Mouse (Mus musculus) MEL (cell line): ENCODE measurements at regions not wholly inside any gene's neighbourhood (a gene's known extent, or its start where the extent isn't known, plus 50 kb on each side); places are given as distances from the start of the nearest gene placed in this dataset.

Experiments used
- CHD1 ChIP-seq: IDR thresholded peaks from 2 replicates; pipeline ENCODE4 v1.6.1; 2012; ENCODE audit warnings: low read depth, mild to moderate bottlenecking, inconsistent platforms, low read length, improper control_type of control experiment
- CHD2 ChIP-seq: IDR thresholded peaks from 2 replicates; pipeline ENCODE4 v1.6.1; 2011; ENCODE audit warnings: low read length, improper control_type of control experiment
- CTCF ChIP-seq, 3 experiments: IDR thresholded peaks in 2 of 3; conservative IDR thresholded peaks in 1 of 3; 2 replicates each; pipeline ENCODE4 v1.5.1; 2011 to 2012; ENCODE audit warnings: low read length in 3 of 3, low read depth in 2 of 3, mild to moderate bottlenecking in 2 of 3, improper control_type of control experiment in 1 of 3, inconsistent platforms in 1 of 3, mixed read lengths in 1 of 3, moderate library complexity in 1 of 3; ENCODE audit not compliant: control insufficient read depth in 1 of 3, insufficient read depth in 1 of 3, poor library complexity in 1 of 3, severe bottlenecking in 1 of 3
- GABPA ChIP-seq: IDR thresholded peaks from 2 replicates; pipeline ENCODE4 v1.6.1; 2012; ENCODE audit warnings: low read depth, mild to moderate bottlenecking, inconsistent platforms, low read length, improper control_type of control experiment, moderate library complexity
- GATA1 ChIP-seq: IDR thresholded peaks from 2 replicates; pipeline ENCODE4 v1.6.1; 2011; ENCODE audit warnings: low read depth, low read length, improper control_type of control experiment
- KAT2A ChIP-seq: conservative IDR thresholded peaks from 2 replicates; pipeline ENCODE4 v1.6.1; 2012; ENCODE audit warnings: low read depth, low read length, improper control_type of control experiment, inconsistent platforms
- NRF1 ChIP-seq: IDR thresholded peaks from 2 replicates; pipeline ENCODE4 v1.6.1; 2014; ENCODE audit warnings: low read depth, mild to moderate bottlenecking, inconsistent platforms, low read length, improper control_type of control experiment, moderate library complexity; ENCODE audit not compliant: poor library complexity, insufficient read depth, severe bottlenecking
- POLR2A ChIP-seq, 2 experiments: IDR thresholded peaks; 2 replicates each; pipeline ENCODE4 v1.6.1; 2011 to 2012; ENCODE audit warnings: low read length in 2 of 2, mild to moderate bottlenecking in 2 of 2, control low read depth in 1 of 2, improper control_type of control experiment in 1 of 2, low read depth in 1 of 2, moderate library complexity in 1 of 2; ENCODE audit not compliant: control insufficient read depth in 1 of 2, insufficient read depth in 1 of 2, poor library complexity in 1 of 2
- POLR2AphosphoS2 ChIP-seq: IDR thresholded peaks from 2 replicates; pipeline ENCODE4 v1.6.1; 2011; ENCODE audit warnings: low read length, improper control_type of control experiment
- RAD21 ChIP-seq: IDR thresholded peaks from 2 replicates; pipeline ENCODE4 v1.6.1; 2011; ENCODE audit warnings: mild to moderate bottlenecking, low read depth, low read length, improper control_type of control experiment
- SMC3 ChIP-seq: IDR thresholded peaks from 2 replicates; pipeline ENCODE4 v1.6.1; 2011; ENCODE audit warnings: low read depth, low read length, improper control_type of control experiment
- TCF12 ChIP-seq: IDR thresholded peaks from 2 replicates; pipeline ENCODE4 v1.6.1; 2014; ENCODE audit warnings: low read depth, mild to moderate bottlenecking, inconsistent platforms, low read length, improper control_type of control experiment, moderate library complexity
- ZC3H11A ChIP-seq: IDR thresholded peaks from 2 replicates; pipeline ENCODE4 v1.6.1; 2012; ENCODE audit warnings: low read depth, mild to moderate bottlenecking, inconsistent platforms, low read length, improper control_type of control experiment
- ZKSCAN1 ChIP-seq: IDR thresholded peaks from 2 replicates; pipeline ENCODE4 v1.6.1; 2012; ENCODE audit warnings: low read depth, mild to moderate bottlenecking, inconsistent platforms, low read length, improper control_type of control experiment, moderate library complexity

GRCm38 (mm10) chr1:55888711-55889366 lies 483.1 kb downstream of the Plcl1 start:
- no peak for TF ChIP-seq CHD2
- no peak for TF ChIP-seq KAT2A
- no peak for TF ChIP-seq GABPA
- no peak for TF ChIP-seq POLR2A (IDR thresholded peaks at IDR 0.05; ENCODE audit: control insufficient read depth in 1 of 2, insufficient read depth in 1 of 2, low read depth in 1 of 2, low read length in 2 of 2, poor library complexity in 1 of 2)
- TF ChIP-seq POLR2AphosphoS2, result no peak
- no peak for TF ChIP-seq CTCF (IDR thresholded peaks at IDR 0.05 in 2 of 3, conservative IDR thresholded peaks at IDR 0.05 in 1 of 3; ENCODE audit: control insufficient read depth in 1 of 3, insufficient read depth in 1 of 3, low read depth in 2 of 3, low read length in 3 of 3, poor library complexity in 1 of 3, severe bottlenecking in 1 of 3)
- TF ChIP-seq TCF12, result no peak
- TF ChIP-seq GATA1, result no peak
- no peak for TF ChIP-seq NRF1
- TF ChIP-seq SMC3, result no peak
- no peak for TF ChIP-seq RAD21
- no peak for TF ChIP-seq ZC3H11A
- no peak for TF ChIP-seq ZKSCAN1
- TF ChIP-seq CHD1, result no peak
